Comparison of ENCODE assay signal across 14 mouse cellular contexts in genomic region chr7:111518581-111519242, GRCm38 (mm10).
A peak's percentile ranks its signal among the peaks of the same experiment; 100 is the strongest.
DNase-seq lines count a peak whose midpoint lies in the region; ATAC-seq and TF ChIP-seq lines count a peak whose summit lies in the region.
"Had no signal": no experiment of that assay in that cellular context is flagged by ENCODE, and none has a peak within 500 bp of the region (broad histone marks: within the 10 kb centered on the region; RNA-seq: fewer than 3 reads in every experiment).

No protein-coding gene starts in this region.

- no peaks in the 10 kb centered on the region for H3K27me3 ChIP-seq in forebrain, embryonic 16.5 days (replicated peaks; ENCODE audit: control insufficient read depth, insufficient read depth, low read length)
- H3K27me3 ChIP-seq in forebrain, embryonic 10.5 days (ENCODE audit: poor library complexity, severe bottlenecking), result no peaks in the 10 kb centered on the region
- H3K27me3 ChIP-seq in hindbrain, embryonic 16.5 days (replicated peaks; ENCODE audit: control insufficient read depth, insufficient read depth, low read length), result no peaks in the 10 kb centered on the region
- H3K27me3 ChIP-seq in hindbrain, embryonic 12.5 days, result no peaks in the 10 kb centered on the region
- no peaks in the 10 kb centered on the region for H3K27me3 ChIP-seq in lung, embryonic 16.5 days (ENCODE audit: control insufficient read depth, insufficient read depth, low read depth, low read length)

- no peak overlapping the region for H3K4me3 ChIP-seq in forebrain, embryonic 16.5 days (replicated peaks; ENCODE audit: low read length)
- H3K4me3 ChIP-seq in forebrain, embryonic 10.5 days, result no peak overlapping the region
- H3K4me3 ChIP-seq in hindbrain, embryonic 16.5 days (ENCODE audit: low read length), result no peak overlapping the region
- H3K4me3 ChIP-seq in hindbrain, embryonic 12.5 days, result no peak overlapping the region
- no peak overlapping the region for H3K4me3 ChIP-seq in lung, embryonic 16.5 days (ENCODE audit: low read length)
- no peak overlapping the region for H3K4me3 ChIP-seq in lung, adult 2 months (replicated peaks; ENCODE audit: extremely low read depth, low read depth, low read length)
- H3K4me3 ChIP-seq: erythroblast, embryonic 14.5 days; myocyte had no signal

- no peaks in the 10 kb centered on the region for H3K36me3 ChIP-seq in forebrain, embryonic 16.5 days (ENCODE audit: control insufficient read depth, insufficient read depth)
- H3K36me3 ChIP-seq in forebrain, embryonic 10.5 days (replicated peaks), result no peaks in the 10 kb centered on the region
- H3K36me3 ChIP-seq in hindbrain, embryonic 16.5 days (ENCODE audit: control insufficient read depth, insufficient read depth, low read length), result no peaks in the 10 kb centered on the region
- H3K36me3 ChIP-seq in hindbrain, embryonic 12.5 days, result no peaks in the 10 kb centered on the region
- H3K36me3 ChIP-seq in lung, embryonic 16.5 days (ENCODE audit: control insufficient read depth, insufficient read depth, low read length), result no peaks in the 10 kb centered on the region

- H3K27ac ChIP-seq in forebrain, embryonic 16.5 days (ENCODE audit: low read length), result no peak overlapping the region; the same call in 1 of the 2 replicates
- H3K27ac ChIP-seq in forebrain, embryonic 10.5 days, result no peak overlapping the region
- H3K27ac ChIP-seq in hindbrain, embryonic 16.5 days (ENCODE audit: low read depth, low read length), result no peak overlapping the region
- H3K27ac ChIP-seq in hindbrain, embryonic 12.5 days, result no peak overlapping the region
- H3K27ac ChIP-seq in lung, embryonic 16.5 days (ENCODE audit: low read length), result no peak overlapping the region
- H3K27ac ChIP-seq: macrophage had no signal

- no peak for DNase-seq in forebrain, embryonic 10.5 days (ENCODE audit: extremely low spot score, low spot score)
- no peak for DNase-seq in lung, adult 2 months
- DNase-seq in layer of hippocampus, postnatal 14 days (ENCODE audit: low spot score in 2 of 2), result peak; percentile 31 to 53
- DNase-seq in MN1 (ENCODE audit: low spot score), result no peak
- DNase-seq: gastrocnemius, postnatal 14 days; kidney, adult 18-20 months; thymus, postnatal 25 days had no signal

- no peak for TF ChIP-seq POLR2A in lung, adult 2 months (IDR thresholded peaks at IDR 0.05; ENCODE audit: borderline replicate concordance, extremely low read depth, low read depth, low read length)

- WGBS in forebrain, embryonic 16.5 days, result 60% methylated on average over 8 of the region's 8 CpGs
- WGBS in forebrain, embryonic 10.5 days, result 93% methylated on average over 8 of the region's 8 CpGs
- 58% methylated on average over 8 of the region's 8 CpGs for WGBS in hindbrain, embryonic 16.5 days
- WGBS in hindbrain, embryonic 12.5 days, result 87% methylated on average over 8 of the region's 8 CpGs
- 49% methylated on average over 8 of the region's 8 CpGs for WGBS in lung, embryonic 16.5 days
- 67% methylated on average over 8 of the region's 8 CpGs for WGBS in lung, adult 2 months

- no peak for TF ChIP-seq CTCF in lung, adult 2 months (IDR thresholded peaks at IDR 0.05; ENCODE audit: insufficient read depth, low read length)

- peak; percentile 68 for ATAC-seq in forebrain, embryonic 16.5 days
- ATAC-seq in hindbrain, embryonic 16.5 days, result peak; percentile 40; the same call in 1 of the 2 replicates
- no peak for ATAC-seq in hindbrain, embryonic 12.5 days (ENCODE audit: low FRiP score)
- ATAC-seq in lung, embryonic 16.5 days (ENCODE audit: low read depth), result peak; percentile 81

- H3K9me3 ChIP-seq in forebrain, embryonic 16.5 days (ENCODE audit: control insufficient read depth, low read length), result no peaks in the 10 kb centered on the region
- no peaks in the 10 kb centered on the region for H3K9me3 ChIP-seq in forebrain, embryonic 10.5 days
- no peaks in the 10 kb centered on the region for H3K9me3 ChIP-seq in hindbrain, embryonic 16.5 days (ENCODE audit: control insufficient read depth, low read length)
- no peaks in the 10 kb centered on the region for H3K9me3 ChIP-seq in hindbrain, embryonic 12.5 days (replicated peaks)
- no peaks in the 10 kb centered on the region for H3K9me3 ChIP-seq in lung, embryonic 16.5 days (ENCODE audit: control insufficient read depth, low read length)

- no peak overlapping the region for H3K9ac ChIP-seq in forebrain, embryonic 16.5 days (replicated peaks; ENCODE audit: low read depth, low read length)
- H3K9ac ChIP-seq in hindbrain, embryonic 16.5 days (ENCODE audit: low read depth, low read length), result no peak overlapping the region
- H3K9ac ChIP-seq in hindbrain, embryonic 12.5 days, result no peak overlapping the region
- no peak overlapping the region for H3K9ac ChIP-seq in lung, embryonic 16.5 days (ENCODE audit: low read length)

- peaks cover 10% of the 10 kb centered on the region for H3K4me1 ChIP-seq in forebrain, embryonic 16.5 days (replicated peaks; ENCODE audit: control insufficient read depth, insufficient read depth, low read length)
- no peaks in the 10 kb centered on the region for H3K4me1 ChIP-seq in forebrain, embryonic 10.5 days
- H3K4me1 ChIP-seq in hindbrain, embryonic 16.5 days (ENCODE audit: control insufficient read depth, insufficient read depth, low read depth, low read length), result no peaks in the 10 kb centered on the region
- no peaks in the 10 kb centered on the region for H3K4me1 ChIP-seq in hindbrain, embryonic 12.5 days
- H3K4me1 ChIP-seq in lung, embryonic 16.5 days (replicated peaks; ENCODE audit: control insufficient read depth, insufficient read depth, low read length), result no peaks in the 10 kb centered on the region
- H3K4me1 ChIP-seq in lung, adult 2 months (ENCODE audit: control insufficient read depth, insufficient read depth, low read length), result no peaks in the 10 kb centered on the region

- no peak overlapping the region for H3K4me2 ChIP-seq in forebrain, embryonic 16.5 days (ENCODE audit: low read length)
- H3K4me2 ChIP-seq in hindbrain, embryonic 16.5 days (ENCODE audit: low read length), result no peak overlapping the region
- H3K4me2 ChIP-seq in hindbrain, embryonic 12.5 days (replicated peaks), result no peak overlapping the region
- H3K4me2 ChIP-seq in lung, embryonic 16.5 days (ENCODE audit: low read depth, low read length), result no peak overlapping the region

Comparison
In these comparisons a context has a peak if more than half of its experiments do, and no peak if none do; other contexts are left out.
1. DNase-seq: peak in layer of hippocampus, postnatal 14 days (2 of 2); none in forebrain, embryonic 10.5 days (single experiment), lung, adult 2 months (single experiment) and MN1 (single experiment).